ENCODE assay signal across 11 mouse cellular contexts in genomic region chr1:186478428-186479238, GRCm38 (mm10).
A peak's percentile ranks its signal among the peaks of the same experiment; 100 is the strongest.
DNase-seq lines count a peak whose midpoint lies in the region; ATAC-seq lines count a peak whose summit lies in the region.
"Had no signal": no experiment of that assay in that cellular context is flagged by ENCODE, and none has a peak within 500 bp of the region (broad histone marks: within the 10 kb centered on the region; RNA-seq: fewer than 3 reads in every experiment).

No protein-coding gene starts in this region.

- no peaks in the 10 kb centered on the region for H3K4me1 ChIP-seq in liver, embryonic 11.5 days (replicated peaks; ENCODE audit: control insufficient read depth, insufficient read depth, low read length)

- WGBS in liver, embryonic 11.5 days, result 78% methylated on average over 8 of the region's 8 CpGs

- no peaks in the 10 kb centered on the region for H3K9me3 ChIP-seq in liver, embryonic 11.5 days (ENCODE audit: control insufficient read depth, low read length)

- H3K4me3 ChIP-seq in liver, embryonic 11.5 days (ENCODE audit: low read depth, low read length), result no peak overlapping the region

- H3K9ac ChIP-seq in liver, embryonic 11.5 days (ENCODE audit: low read depth, low read length), result no peak overlapping the region
- H3K9ac ChIP-seq: liver, embryonic 14.5 days had no signal

- no peaks in the 10 kb centered on the region for H3K27me3 ChIP-seq in liver, embryonic 11.5 days (replicated peaks; ENCODE audit: control insufficient read depth, insufficient read depth, low read length)

- peak; percentile 11 to 13 for DNase-seq in urinary bladder, adult 18-20 months (ENCODE audit: low spot score in 2 of 2)
- no peak for DNase-seq in urinary bladder, postnatal 25 days (ENCODE audit: low spot score)
- DNase-seq in heart, postnatal 4 days, result peak; percentile 51
- peak; percentile 79 to 84 for DNase-seq in kidney, postnatal 36 days
- DNase-seq in yolk sac, embryonic 10.5 days (ENCODE audit: low spot score), result peak; percentile 40
- DNase-seq in natural killer cell, adult 2 months (ENCODE audit: low spot score in 2 of 2), result no peak
- no peak for DNase-seq in liver, embryonic 11.5 days (ENCODE audit: low spot score)
- DNase-seq: cerebellum, adult 2 months; retina, postnatal 1 day had no signal

- H3K4me2 ChIP-seq in liver, embryonic 11.5 days, result no peak overlapping the region

- H3K27ac ChIP-seq in liver, embryonic 11.5 days (ENCODE audit: low read depth, low read length), result no peak overlapping the region
- H3K27ac ChIP-seq: liver, embryonic 14.5 days had no signal

- no peak for ATAC-seq in liver, embryonic 11.5 days (replicated peaks; ENCODE audit: low FRiP score)
- no peak for ATAC-seq in cerebellum, adult (ENCODE audit: insufficient number of reproducible peaks, low FRiP score, low TSS enrichment)

- no peaks in the 10 kb centered on the region for H3K36me3 ChIP-seq in liver, embryonic 11.5 days (ENCODE audit: control insufficient read depth, insufficient read depth, low read length)

Comparison
In these comparisons a context has a peak if more than half of its experiments do, and no peak if none do; other contexts are left out.
1. DNase-seq: peak in urinary bladder, adult 18-20 months (2 of 2), heart, postnatal 4 days (single experiment), kidney, postnatal 36 days (2 of 2) and yolk sac, embryonic 10.5 days (single experiment); none in urinary bladder, postnatal 25 days (single experiment), natural killer cell, adult 2 months (0 of 2) and liver, embryonic 11.5 days (single experiment).